Comparison of ENCODE assay signal across 10 mouse cellular contexts in the genomic region with DNA sequence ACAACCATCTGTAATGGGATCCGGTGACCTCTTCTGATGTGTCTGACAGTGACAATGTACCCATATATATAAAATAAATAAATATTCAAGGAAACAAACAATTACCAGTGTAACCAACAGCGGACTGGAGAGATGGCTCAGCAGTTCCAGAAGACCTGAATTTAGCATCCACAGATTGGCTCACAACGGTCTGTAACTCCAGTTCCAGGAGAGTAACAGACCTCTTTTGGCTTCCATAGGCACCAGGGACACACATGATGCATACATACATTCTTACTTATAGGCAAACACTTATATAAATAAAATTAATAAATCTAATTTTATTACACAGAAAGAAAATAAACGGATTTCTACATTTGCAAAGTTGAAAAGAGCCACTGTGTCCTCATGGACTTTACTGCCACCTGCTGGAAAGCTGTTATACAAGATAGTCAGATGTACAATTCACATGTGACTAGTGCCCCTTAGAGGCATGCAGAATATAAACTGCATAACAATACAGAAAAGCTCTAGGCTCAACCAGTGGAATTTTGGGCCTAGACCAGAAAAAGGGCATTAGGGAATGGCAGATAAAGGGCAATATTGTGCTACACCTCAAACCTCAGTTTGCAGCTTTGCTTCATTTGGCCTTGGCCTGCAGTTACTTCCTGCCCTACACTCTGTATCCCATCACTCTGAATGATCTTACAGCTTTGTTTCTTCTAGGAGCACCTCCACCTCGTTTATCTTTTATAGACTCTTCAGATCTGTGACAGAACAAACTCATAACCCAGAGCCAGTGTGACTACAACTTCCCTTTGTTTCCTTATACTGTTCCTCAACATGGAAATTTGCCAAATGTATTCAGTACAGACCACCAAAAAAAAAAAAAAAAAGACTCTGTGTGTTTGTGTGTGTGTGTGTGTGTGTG. TPM values are rescaled to one million over a fixed set of nuclear protein-coding genes. Genes with fewer than 3 reads are reported as not detected.
A peak's percentile ranks its signal among the peaks of the same experiment; 100 is the strongest.
DNase-seq lines count a peak whose midpoint lies in the region; TF ChIP-seq lines count a peak whose summit lies in the region.
"Had no signal": no experiment of that assay in that cellular context is flagged by ENCODE, and none has a peak within 500 bp of the region (broad histone marks: within the 10 kb centered on the region; RNA-seq: fewer than 3 reads in every experiment).

No protein-coding gene starts in this region.

- H3K9me3 ChIP-seq in heart, embryonic 10.5 days = no peaks in the 10 kb centered on the region
- H3K9me3 ChIP-seq: embryonic facial prominence, embryonic 15.5 days; liver, embryonic 13.5 days had no signal

- WGBS in heart, embryonic 10.5 days = 77% methylated on average over 5 of the region's 5 CpGs

- H3K4me3 ChIP-seq in layer of hippocampus, adult 2 months = no peak overlapping the region
- H3K4me3 ChIP-seq in heart, embryonic 10.5 days = no peak overlapping the region
- H3K4me3 ChIP-seq: embryonic facial prominence, embryonic 15.5 days; liver, embryonic 13.5 days had no signal

- peak; percentile 92 for TF ChIP-seq CTCF in layer of hippocampus, adult 2 months (conservative IDR thresholded peaks at IDR 0.05)

- H3K4me1 ChIP-seq in heart, embryonic 10.5 days = no peaks in the 10 kb centered on the region

- H3K27me3 ChIP-seq in heart, embryonic 10.5 days (ENCODE audit: insufficient read depth, poor library complexity, severe bottlenecking) = no peaks in the 10 kb centered on the region
- H3K27me3 ChIP-seq: embryonic facial prominence, embryonic 15.5 days; liver, embryonic 13.5 days had no signal

- peak; percentile 60 to 63 for DNase-seq in layer of hippocampus, adult 2 months (ENCODE audit: low spot score in 2 of 2)
- no peak for DNase-seq in layer of hippocampus, adult 9-10 months (ENCODE audit: low spot score)
- DNase-seq in CD8-positive naive resting alpha-beta T cell, adult 2 months (ENCODE audit: low read depth in 2 of 2, low spot score in 2 of 2) = peak; percentile 35 to 67
- peak; percentile 85 for DNase-seq in brain, adult 2 months (ENCODE audit: low read depth, low spot score)
- peak; percentile 64 for DNase-seq in heart, embryonic 10.5 days (ENCODE audit: low spot score)
- peak; percentile 68 to 83 for DNase-seq in kidney, postnatal 36 days
- DNase-seq in retina, embryonic 14.5 days (ENCODE audit: low spot score) = peak; percentile 84
- DNase-seq in urinary bladder, postnatal 10 days (ENCODE audit: low spot score) = no peak
- DNase-seq: liver, embryonic 13.5 days had no signal

- H3K27ac ChIP-seq in layer of hippocampus, adult 2 months = 0 out of 2 replicates have a peak overlapping the region, but pooled peaks have one; percentile 28
- no peak overlapping the region for H3K27ac ChIP-seq in heart, embryonic 10.5 days
- H3K27ac ChIP-seq: embryonic facial prominence, embryonic 15.5 days; liver, embryonic 13.5 days had no signal

- peaks cover 36% of the 10 kb centered on the region for H3K36me3 ChIP-seq in heart, embryonic 10.5 days

RNA-seq across cellular contexts. Expression of gene 2700081O15Rik, which starts 18.9 kb away (rescaled TPM):
- 10 to 100 TPM; 45.7 to 47.4 TPM for total RNA-seq in layer of hippocampus, adult 2 months (2021)
- 3.1 and 5.1 TPM in 2 replicates for polyA plus RNA-seq in heart, embryonic 10.5 days (2016; fragmentation: Nextera tagmentation; extraction: Ambion mirVana)

RNA-seq across cellular contexts. Expression of gene Rtn3, which starts 46.8 kb away (rescaled TPM):
- 100 to 1,000 TPM; 733 to 764 TPM for total RNA-seq in layer of hippocampus, adult 2 months (2021)
- 132 and 143 TPM in 2 replicates for polyA plus RNA-seq in heart, embryonic 10.5 days (2016; fragmentation: Nextera tagmentation; extraction: Ambion mirVana)

RNA-seq across cellular contexts. Expression of gene Spindoc, which starts 53.5 kb away (rescaled TPM):
- 10 to 100 TPM; 30.2 to 31.7 TPM for total RNA-seq in layer of hippocampus, adult 2 months (2021)
- 26.8 and 35.5 TPM in 2 replicates for polyA plus RNA-seq in heart, embryonic 10.5 days (2016; fragmentation: Nextera tagmentation; extraction: Ambion mirVana)

RNA-seq across cellular contexts. Expression of gene Atl3, which starts 57.5 kb away (rescaled TPM):
- 10 to 100 TPM; 20.5 to 23.0 TPM for total RNA-seq in layer of hippocampus, adult 2 months (2021)
- 7.7 and 8.4 TPM in 2 replicates for polyA plus RNA-seq in heart, embryonic 10.5 days (2016; fragmentation: Nextera tagmentation; extraction: Ambion mirVana)

Comparison
In these comparisons a context has a peak if more than half of its experiments do, and no peak if none do; other contexts are left out.
1. DNase-seq: peak in layer of hippocampus, adult 2 months (2 of 2), CD8-positive naive resting alpha-beta T cell, adult 2 months (2 of 2), brain, adult 2 months (single experiment), heart, embryonic 10.5 days (single experiment), kidney, postnatal 36 days (2 of 2) and retina, embryonic 14.5 days (single experiment); none in layer of hippocampus, adult 9-10 months (single experiment) and urinary bladder, postnatal 10 days (single experiment).